Mouse (Mus musculus): ENCODE measurements at regions not wholly inside any gene's neighbourhood (a gene's known extent, or its start where the extent isn't known, plus 50 kb on each side); places are given as distances from the start of the nearest gene placed in this dataset.

DNA sequence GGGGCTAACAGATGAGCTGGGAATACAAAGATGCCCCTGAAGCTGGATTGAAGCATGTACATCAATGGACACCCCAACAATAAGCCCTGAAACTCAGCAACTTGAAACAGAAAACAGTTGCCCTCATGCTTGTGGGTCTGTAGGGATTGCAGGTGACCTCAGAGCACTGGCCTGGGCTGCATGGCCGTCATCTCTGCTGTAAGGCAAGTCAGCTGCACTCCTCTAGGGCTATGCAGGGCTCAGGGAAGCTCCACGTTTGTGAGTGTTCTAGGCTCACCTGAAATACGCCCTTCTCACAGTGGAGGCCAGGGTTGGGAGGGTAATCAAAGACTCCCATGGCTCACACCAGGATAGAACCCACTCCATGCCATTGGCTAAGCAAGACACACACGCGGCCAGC, 292.2 kb upstream of the Kdm8 start:
- TF ChIP-seq CTCF (IDR thresholded peaks at IDR 0.05; ENCODE audit: control insufficient read depth, insufficient read depth, insufficient read length) (no peak), CEBPB (IDR thresholded peaks at IDR 0.05; ENCODE audit: low read depth) (no peak), USF1 (IDR thresholded peaks at IDR 0.05; ENCODE audit: low read depth) (no peak)

Measured in C2C12 (cell line).